Mouse (Mus musculus) bone marrow, adult 2 months (tissue): ENCODE measurements around the gene Jpt1. TPM values are rescaled to one million over a fixed set of nuclear protein-coding genes. Genes with fewer than 3 reads are reported as not detected.
"Not testable (repeated sequence)": the region's sequence is repeated elsewhere in the genome, so short reads cannot be mapped to it uniquely, and the experiment has no call there.

Source experiments
- H3K27ac ChIP-seq: fragments of 200-500 bp; 2 replicates; pipeline ENCODE4 v1.5.1; 2012; ENCODE audit warnings: low read depth, mild to moderate bottlenecking, control low read depth, inconsistent platforms, low read length; ENCODE audit not compliant: control insufficient read depth, poor library complexity, insufficient read depth
- H3K4me1 ChIP-seq: fragments of 200-500 bp; 2 replicates; pipeline ENCODE4 v1.6.1; 2011; ENCODE audit warnings: low read length; ENCODE audit not compliant: control insufficient read depth, insufficient read depth
- H3K4me3 ChIP-seq: fragments of 200-500 bp; replicated peaks from 2 replicates; pipeline ENCODE3; 2011; ENCODE audit warnings: mild to moderate bottlenecking, low read depth, low read length, control low read depth; ENCODE audit not compliant: control insufficient read depth
- CTCF ChIP-seq: fragments of 200-500 bp; IDR thresholded peaks from 2 replicates; pipeline ENCODE4 v1.5.1; 2011; ENCODE audit warnings: low read length, control low read depth; ENCODE audit not compliant: control insufficient read depth, insufficient read depth
- POLR2A ChIP-seq: fragments of 200-500 bp; IDR thresholded peaks from 2 replicates; pipeline ENCODE4 v1.6.1; 2011; ENCODE audit warnings: low read depth, mild to moderate bottlenecking, control low read depth, low read length, borderline replicate concordance; ENCODE audit not compliant: control insufficient read depth
- WGBS: fragments of 180-500 bp; shearing (Covaris S2); methylation state at CpG from one replicate; pipeline ENCODE4 v1.1.7; 2018; 5-methylcytosine and 5-hydroxymethylcytosine counted together
- polyA plus RNA-seq: library from polyadenylated mRNA; stranded (reverse); fragments of >200 nt; gene quantifications from 2 replicates; pipeline ENCODE4 v1.2.4, GENCODE M21; 2011; ENCODE audit warnings: low replicate concordance; ENCODE audit not compliant: missing spikeins, insufficient read depth, insufficient read length

The Jpt1 gene
- polyA plus RNA-seq, 1 experiment = 149 TPM

DNA sequence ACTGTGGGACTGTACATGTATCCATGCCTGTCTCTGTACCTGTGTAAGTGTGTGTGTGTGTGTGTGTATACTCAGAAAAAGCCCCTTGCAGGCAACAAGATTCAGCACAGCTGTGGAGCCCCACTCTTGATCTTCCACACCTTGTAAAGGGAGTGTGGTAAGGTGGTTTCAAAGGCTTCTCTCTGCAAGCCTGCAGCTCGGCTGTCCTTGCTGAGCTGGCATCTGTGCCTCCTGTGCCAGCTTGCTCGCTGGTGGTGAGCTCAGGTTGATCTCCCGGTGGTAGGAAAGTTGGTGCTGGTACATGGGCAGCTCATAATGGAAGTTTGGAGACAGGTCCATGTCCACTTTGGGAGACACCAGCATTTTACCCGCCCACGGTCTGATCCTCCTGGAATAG is 52.3 kb downstream of the Jpt1 start:
- Histone ChIP-seq H3K4me3 (no peak overlapping the region), H3K4me1 (no peaks in the 10 kb centered on the region), H3K27ac (no peak overlapping the region)
- TF ChIP-seq POLR2A (no peak), CTCF (no peak)
- WGBS = 65% methylated on average over 5 of the region's 5 CpGs

DNA sequence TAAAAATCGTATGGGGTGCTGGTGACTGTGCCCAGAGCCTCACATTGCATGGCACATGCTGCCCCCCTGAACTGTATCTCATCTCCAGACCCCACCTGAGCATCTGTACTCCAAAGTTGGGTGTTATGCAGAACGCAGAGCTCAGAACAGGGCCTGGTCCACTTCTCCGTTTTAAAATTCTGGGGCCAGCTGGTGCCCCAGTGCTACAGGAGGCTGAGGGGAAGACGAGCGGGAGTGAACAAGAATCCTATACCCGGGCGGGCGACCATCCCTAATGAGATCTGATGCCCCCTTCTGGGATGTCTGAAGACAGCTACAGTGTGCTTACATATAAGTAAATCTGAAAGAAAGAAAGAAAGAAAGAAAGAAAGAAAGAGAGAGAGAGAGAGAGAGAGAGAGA is 53.2 kb downstream of the Jpt1 start:
- no peaks in the 10 kb centered on the region for H3K4me1 ChIP-seq
- no peak overlapping the region for H3K4me3 ChIP-seq
- WGBS = 53% methylated on average over 8 of the region's 8 CpGs
- H3K27ac ChIP-seq = no peak overlapping the region
- TF ChIP-seq CTCF = no peak
- no peak for TF ChIP-seq POLR2A

- 61% methylated on average over 6 of the region's 6 CpGs for WGBS
- TF ChIP-seq POLR2A (no peak), CTCF (no peak)
- H3K27ac ChIP-seq = no peak overlapping the region
- no peaks in the 10 kb centered on the region for H3K4me1 ChIP-seq
- no peak overlapping the region for H3K4me3 ChIP-seq
Measured at GRCm38 (mm10) chr11:115457405-115457804, 56.8 kb downstream of the Jpt1 start.

DNA sequence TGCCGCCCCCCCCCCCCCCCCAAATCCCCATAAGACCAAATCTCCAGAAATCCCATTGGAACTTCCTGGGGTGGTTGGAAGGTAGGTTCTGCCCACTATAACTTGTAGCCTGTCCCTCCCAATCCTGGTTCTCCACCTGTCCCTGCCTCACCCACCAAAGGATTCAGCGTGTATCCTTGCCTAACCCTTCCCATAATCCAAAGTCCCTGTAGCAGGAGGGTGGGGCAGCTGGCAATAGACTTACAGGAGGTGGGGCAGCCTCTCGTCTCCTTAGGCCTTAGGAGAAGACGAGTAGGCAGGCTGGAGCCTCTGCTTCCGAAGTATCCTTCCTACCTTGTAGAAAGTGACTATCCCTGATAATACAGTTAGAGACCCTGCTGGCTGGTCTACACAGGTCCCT is 58.0 kb downstream of the Jpt1 start:
- Histone ChIP-seq H3K4me1 (no peaks in the 10 kb centered on the region), H3K4me3 (no peak overlapping the region), H3K27ac (no peak overlapping the region)
- WGBS = 86% methylated on average over 5 of the region's 5 CpGs
- TF ChIP-seq CTCF (no peak), POLR2A (no peak)

DNA sequence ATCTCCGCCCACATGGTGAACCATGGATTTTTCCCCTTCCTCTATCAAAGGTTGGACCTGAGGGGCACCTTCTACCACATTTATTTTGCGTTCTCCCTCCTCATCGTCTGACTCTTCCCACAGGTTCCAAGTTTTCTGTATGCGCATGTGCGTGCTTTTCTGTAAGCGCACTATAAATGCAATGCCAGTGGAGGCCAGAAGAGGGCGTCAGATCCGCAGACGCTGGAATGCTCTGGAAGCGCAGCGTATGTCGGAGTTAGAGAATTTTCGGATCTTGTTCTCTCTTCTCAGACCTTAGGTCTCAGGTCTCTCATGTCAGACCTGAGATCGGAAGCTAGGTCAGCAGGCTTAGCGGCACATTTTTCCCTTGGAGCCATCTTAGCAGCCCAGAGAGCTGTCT is 58.6 kb downstream of the Jpt1 start:
- no peak overlapping the region for H3K4me3 ChIP-seq
- TF ChIP-seq CTCF (no peak), POLR2A (no peak)
- no peak overlapping the region for H3K27ac ChIP-seq
- no peaks in the 10 kb centered on the region for H3K4me1 ChIP-seq
- WGBS = 88% methylated on average over 15 of the region's 15 CpGs

DNA sequence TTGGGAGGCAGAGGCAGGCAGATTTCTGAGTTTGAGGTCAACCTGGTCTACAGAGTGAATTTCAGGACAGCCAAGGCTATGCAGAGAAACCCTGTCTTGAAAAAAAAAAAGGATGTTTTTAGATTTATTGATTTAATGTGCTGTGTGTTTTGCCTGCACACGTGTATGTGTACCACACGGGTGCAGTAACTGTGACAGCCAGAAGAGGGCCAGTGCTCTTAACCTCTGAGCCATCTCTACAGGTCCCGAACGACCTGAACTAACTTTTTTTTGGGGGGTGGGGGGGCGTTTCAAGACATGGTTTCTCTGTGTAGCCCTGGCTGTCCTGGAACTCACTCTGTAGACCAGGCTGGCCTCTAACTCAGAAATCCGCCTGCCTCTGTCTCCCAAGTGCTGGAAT is 59.4 kb downstream of the Jpt1 start:
- H3K4me1 ChIP-seq = not testable (repeated sequence)
- WGBS = 88% methylated on average over 6 of the region's 6 CpGs

DNA sequence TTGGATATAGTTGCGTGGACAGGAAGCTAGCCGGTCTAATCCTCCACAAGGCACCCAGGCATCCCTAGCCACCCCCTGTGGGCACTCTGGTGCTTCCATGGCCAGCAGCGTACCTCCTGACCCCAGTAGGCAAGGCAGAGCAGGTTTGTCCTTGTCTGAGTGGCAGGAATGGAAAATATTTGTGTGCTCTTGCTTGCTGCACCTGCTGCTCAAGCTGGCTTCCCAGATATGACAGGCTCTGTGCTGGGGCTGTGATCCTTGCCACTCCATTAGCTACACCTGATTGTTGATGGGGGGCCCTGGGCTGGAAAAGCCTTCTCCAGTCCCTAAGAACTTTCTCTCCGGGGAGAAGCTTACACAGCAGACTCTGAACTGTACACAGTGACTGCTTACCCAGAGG is 60.9 kb downstream of the Jpt1 start:
- H3K4me3 ChIP-seq = no peak overlapping the region
- H3K4me1 ChIP-seq = no peaks in the 10 kb centered on the region
- 79% methylated on average over 4 of the region's 4 CpGs for WGBS
- no peak for TF ChIP-seq CTCF
- TF ChIP-seq POLR2A = no peak
- H3K27ac ChIP-seq = no peak overlapping the region

More for the DNA sequence above, 59.4 kb downstream of the Jpt1 start:
- H3K4me3 ChIP-seq, H3K27ac ChIP-seq: not testable (repeated sequence)

GRCm38 (mm10) chr11:115452281-115452860 is 61.8 kb downstream of the Jpt1 start:
- WGBS = 14% methylated on average over 7 of the region's 7 CpGs
- Histone ChIP-seq H3K4me1 (no peaks in the 10 kb centered on the region), H3K4me3 (no peak overlapping the region), H3K27ac (no peak overlapping the region)
- TF ChIP-seq POLR2A = no peak
- TF ChIP-seq CTCF = no peak

DNA sequence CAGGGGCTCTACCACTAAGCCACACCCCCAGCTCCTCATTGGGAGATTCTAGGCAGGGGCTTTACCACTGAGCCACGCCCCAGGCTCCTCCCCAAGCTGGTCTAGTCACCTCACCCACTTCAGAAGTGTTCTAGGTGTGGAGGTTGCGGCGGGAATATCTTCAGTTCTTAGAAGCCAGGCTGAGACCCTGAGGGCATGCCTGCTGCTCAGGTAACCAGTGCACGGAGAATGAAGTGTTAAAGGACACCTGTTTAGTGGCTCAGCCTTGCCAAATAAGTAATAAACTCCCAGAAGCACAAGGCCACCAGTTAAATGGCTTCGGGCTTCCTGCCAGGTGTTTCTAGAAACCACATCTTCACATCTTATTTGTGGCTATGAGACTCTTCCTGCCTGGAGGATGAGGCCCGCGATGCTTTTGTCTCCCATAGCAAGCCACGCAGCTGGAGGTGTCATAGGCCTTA is 62.4 kb downstream of the Jpt1 start:
- Histone ChIP-seq H3K27ac (no peak overlapping the region), H3K4me3 (no peak overlapping the region), H3K4me1 (no peaks in the 10 kb centered on the region)
- WGBS = 30% methylated on average over 8 of the region's 8 CpGs
- TF ChIP-seq POLR2A (no peak), CTCF (no peak)

DNA sequence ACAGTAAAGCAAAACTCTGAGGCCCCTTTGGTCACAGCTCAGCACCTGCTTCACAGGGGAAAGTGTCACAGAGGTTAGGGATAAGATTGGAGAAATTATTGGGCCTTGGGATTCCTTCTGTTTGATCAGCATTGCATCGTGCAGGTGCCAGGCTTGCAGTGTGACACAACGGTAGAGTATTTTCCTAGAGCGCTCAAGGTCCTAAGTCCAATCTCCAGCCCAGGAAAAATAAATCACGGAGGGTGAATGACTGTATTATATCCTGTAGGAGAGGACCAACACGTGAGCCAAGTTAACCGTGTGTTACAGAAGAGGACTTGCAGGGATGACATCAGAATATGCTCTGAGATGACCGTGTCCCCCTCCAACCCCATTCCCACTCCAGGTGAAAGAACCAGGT is 64.0 kb downstream of the Jpt1 start:
- Histone ChIP-seq H3K27ac (no peak overlapping the region), H3K4me3 (no peak overlapping the region), H3K4me1 (no peaks in the 10 kb centered on the region)
- 84% methylated on average over 7 of the region's 7 CpGs for WGBS
- TF ChIP-seq POLR2A = no peak
- TF ChIP-seq CTCF = no peak
